Mouse (Mus musculus): ENCODE data around the gene Csrnp2.
"Not testable (repeated sequence)": the region's sequence is repeated elsewhere in the genome, so short reads cannot be mapped to it uniquely, and the experiment has no call there.

Gene Csrnp2

GRCm38 (mm10) chr15:100495102-100495501 lies at the start of gene Csrnp2:
TSS of gene Csrnp2 (minus strand) at chr15:100495488.
- peak; percentile 72 for DNase-seq (ENCODE audit: extremely low read depth, low read depth)

GRCm38 (mm10) chr15:100543651-100544030 lies 48.4 kb upstream of the Csrnp2 start:
- DNase-seq (ENCODE audit: extremely low read depth, low read depth) = peak; percentile 98

- peak; percentile 62 for DNase-seq (ENCODE audit: extremely low read depth, low read depth)
Measured at GRCm38 (mm10) chr15:100542876-100543650, 47.8 kb upstream of the Csrnp2 start.

GRCm38 (mm10) chr15:100541426-100541825 lies 46.1 kb upstream of the Csrnp2 start:
- DNase-seq (ENCODE audit: extremely low read depth, low read depth) = no peak

- peak; percentile 26 for DNase-seq (ENCODE audit: extremely low read depth, low read depth)
Measured at GRCm38 (mm10) chr15:100541001-100541400, 45.7 kb upstream of the Csrnp2 start.

- no peak for DNase-seq (ENCODE audit: extremely low read depth, low read depth)
Measured at GRCm38 (mm10) chr15:100539411-100539810, 44.1 kb upstream of the Csrnp2 start.

- DNase-seq (ENCODE audit: extremely low read depth, low read depth) = peak; percentile 72
Measured at GRCm38 (mm10) chr15:100537913-100538312, 42.6 kb upstream of the Csrnp2 start.

GRCm38 (mm10) chr15:100527900-100528299 lies 32.6 kb upstream of the Csrnp2 start:
- DNase-seq (ENCODE audit: extremely low read depth, low read depth) = peak; percentile 22

GRCm38 (mm10) chr15:100525405-100525804 lies 30.1 kb upstream of the Csrnp2 start:
- DNase-seq (ENCODE audit: extremely low read depth, low read depth) = no peak

- no peak for DNase-seq (ENCODE audit: extremely low read depth, low read depth)
Measured at GRCm38 (mm10) chr15:100520306-100520705, 25.0 kb upstream of the Csrnp2 start.

- DNase-seq (ENCODE audit: extremely low read depth, low read depth) = no peak
Measured at GRCm38 (mm10) chr15:100515121-100515520, 19.8 kb upstream of the Csrnp2 start.

- no peak for DNase-seq (ENCODE audit: extremely low read depth, low read depth)
Measured at GRCm38 (mm10) chr15:100513387-100513786, 18.1 kb upstream of the Csrnp2 start.

- no peak for DNase-seq (ENCODE audit: extremely low read depth, low read depth)
Measured at GRCm38 (mm10) chr15:100510072-100510471, 14.8 kb upstream of the Csrnp2 start.

- no peak for DNase-seq (ENCODE audit: extremely low read depth, low read depth)
Measured at GRCm38 (mm10) chr15:100508454-100509167, 13.3 kb upstream of the Csrnp2 start.

- DNase-seq (ENCODE audit: extremely low read depth, low read depth) = not testable (repeated sequence)
Measured at GRCm38 (mm10) chr15:100499506-100499905, 4.2 kb upstream of the Csrnp2 start.

GRCm38 (mm10) chr15:100494647-100495046 lies 641 bp downstream of the Csrnp2 start:
- DNase-seq (ENCODE audit: extremely low read depth, low read depth) = no peak

GRCm38 (mm10) chr15:100491966-100492365 lies 3.3 kb downstream of the Csrnp2 start:
- no peak for DNase-seq (ENCODE audit: extremely low read depth, low read depth)

- no peak for DNase-seq (ENCODE audit: extremely low read depth, low read depth)
Measured at GRCm38 (mm10) chr15:100489263-100489662, 6.0 kb downstream of the Csrnp2 start.

- DNase-seq (ENCODE audit: extremely low read depth, low read depth) = not testable (repeated sequence)
Measured at GRCm38 (mm10) chr15:100488297-100488696, 7.0 kb downstream of the Csrnp2 start.

- DNase-seq (ENCODE audit: extremely low read depth, low read depth) = no peak
Measured at GRCm38 (mm10) chr15:100487050-100487449, 8.2 kb downstream of the Csrnp2 start.

GRCm38 (mm10) chr15:100486450-100486849 lies 8.8 kb downstream of the Csrnp2 start:
- DNase-seq (ENCODE audit: extremely low read depth, low read depth) = no peak

GRCm38 (mm10) chr15:100485576-100485975 lies 9.7 kb downstream of the Csrnp2 start:
- no peak for DNase-seq (ENCODE audit: extremely low read depth, low read depth)

GRCm38 (mm10) chr15:100478925-100479324 lies 16.4 kb downstream of the Csrnp2 start:
- no peak for DNase-seq (ENCODE audit: extremely low read depth, low read depth)
